Mouse (Mus musculus) small intestine, adult 2 months (tissue): Measurements from ENCODE around the gene Tbxas1.

Experiments used
- CTCF ChIP-seq: fragments of 200-500 bp; IDR thresholded peaks from 2 replicates; pipeline ENCODE4 v1.5.1; 2012; ENCODE audit warnings: low read depth, mild to moderate bottlenecking, control low read depth, inconsistent platforms, low read length, moderate library complexity, mixed read lengths; ENCODE audit not compliant: insufficient replicate concordance, insufficient read length; ENCODE audit errors: extremely low read depth
- POLR2A ChIP-seq: fragments of 200-500 bp; IDR thresholded peaks from 2 replicates; pipeline ENCODE4 v1.6.1; 2012; ENCODE audit warnings: low read depth, mild to moderate bottlenecking, control low read depth, inconsistent platforms, low read length, moderate library complexity

DNA sequence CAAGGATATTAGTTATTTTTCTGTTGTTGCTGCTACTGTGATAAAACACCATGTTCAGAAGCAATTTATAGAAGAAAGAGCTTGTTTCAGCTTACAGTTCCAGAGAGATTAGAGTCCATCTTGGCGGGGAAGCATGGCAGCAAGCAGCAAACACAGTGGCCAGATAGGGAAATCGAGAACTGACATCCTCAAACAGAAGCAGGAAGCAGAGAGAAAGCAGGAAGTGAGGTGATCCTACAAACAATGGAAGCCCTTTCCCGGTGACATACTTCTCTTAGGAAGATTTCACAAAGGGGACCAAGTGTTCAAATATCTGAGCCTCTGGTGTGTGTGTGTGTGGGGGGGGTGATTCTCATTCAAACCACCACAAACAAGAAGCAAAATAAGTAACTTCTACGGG lies 107.5 kb downstream of the Tbxas1 start:
- no peak for TF ChIP-seq CTCF
- TF ChIP-seq POLR2A, result no peak
